Mouse (Mus musculus) right cerebral cortex, postnatal 25 days (tissue): ENCODE measurements around the gene Slc12a1.
A peak's percentile ranks its signal among the peaks of the same experiment; 100 is the strongest.

ENCODE experiments used
- DNase-seq: peaks from one replicate; pipeline ENCODE4 v3.0.0; 2022

Slc12a1 gene

DNA sequence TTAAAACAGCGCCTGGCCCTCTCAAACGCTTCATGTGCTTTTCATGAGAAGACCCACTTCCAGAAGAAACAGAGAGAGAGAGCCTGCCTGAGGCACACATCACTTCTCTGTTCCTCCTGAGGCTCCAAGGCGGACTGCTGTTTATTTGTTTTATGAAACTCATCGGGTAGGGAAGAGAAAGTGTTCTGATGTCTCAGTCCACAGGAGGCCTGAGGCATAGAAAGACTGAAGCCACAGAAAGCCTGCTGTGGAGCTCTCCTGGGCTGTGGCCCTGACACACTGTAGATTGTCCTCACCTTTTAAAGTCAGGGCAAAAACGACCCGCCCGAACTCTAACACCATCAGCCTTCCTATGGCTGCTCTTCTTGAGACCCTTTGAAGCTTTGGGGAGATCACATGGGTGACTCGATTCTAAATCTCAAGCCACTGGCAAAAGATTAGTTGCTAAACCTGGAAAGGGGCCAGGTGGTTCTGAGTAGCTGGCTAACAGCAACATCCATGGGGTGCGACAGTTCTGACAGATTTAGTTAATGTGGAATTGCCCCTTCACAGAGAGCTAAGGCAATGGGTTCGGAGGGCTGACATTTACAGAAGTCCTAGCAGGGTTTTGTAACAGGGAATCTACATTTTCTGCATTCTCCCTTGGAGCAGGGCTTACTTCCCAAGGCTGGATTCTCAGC is 59.7 kb downstream of the Slc12a1 start:
- no peak for DNase-seq

DNA sequence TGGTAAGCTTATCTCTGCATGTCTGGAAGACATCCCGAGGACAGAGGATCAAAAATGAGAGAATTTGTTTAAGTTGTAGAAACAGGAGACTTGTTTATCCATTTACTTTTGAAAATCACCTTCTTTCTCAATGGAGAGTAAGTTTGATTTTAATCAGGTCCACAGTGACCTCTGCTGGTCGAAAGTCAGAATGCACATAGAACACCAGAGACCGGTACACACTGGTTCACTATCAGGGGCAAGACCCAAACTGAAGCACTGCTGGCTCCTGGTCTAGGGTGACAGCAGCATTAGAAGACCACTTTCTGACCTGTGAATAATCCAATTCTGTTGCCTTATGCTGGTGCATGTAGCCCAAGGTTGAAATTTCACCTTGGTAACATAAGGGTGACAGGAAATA is 62.3 kb downstream of the Slc12a1 start:
- peak; percentile 53 for DNase-seq

- DNase-seq, result no peak
These were observed 65.0 kb downstream of the Slc12a1 start for GRCm38 (mm10) chr2:125217286-125217685.

GRCm38 (mm10) chr2:125218566-125218965 is 66.3 kb downstream of the Slc12a1 start:
- no peak for DNase-seq

- DNase-seq, result no peak
These were observed 67.0 kb downstream of the Slc12a1 start for GRCm38 (mm10) chr2:125219268-125219667.

- DNase-seq, result no peak
These were observed 69.4 kb downstream of the Slc12a1 start for GRCm38 (mm10) chr2:125221673-125222072.

- DNase-seq, result no peak
These were observed 76.4 kb downstream of the Slc12a1 start for GRCm38 (mm10) chr2:125228472-125229409.

GRCm38 (mm10) chr2:125232183-125232582 is 79.9 kb downstream of the Slc12a1 start:
- DNase-seq, result no peak

DNA sequence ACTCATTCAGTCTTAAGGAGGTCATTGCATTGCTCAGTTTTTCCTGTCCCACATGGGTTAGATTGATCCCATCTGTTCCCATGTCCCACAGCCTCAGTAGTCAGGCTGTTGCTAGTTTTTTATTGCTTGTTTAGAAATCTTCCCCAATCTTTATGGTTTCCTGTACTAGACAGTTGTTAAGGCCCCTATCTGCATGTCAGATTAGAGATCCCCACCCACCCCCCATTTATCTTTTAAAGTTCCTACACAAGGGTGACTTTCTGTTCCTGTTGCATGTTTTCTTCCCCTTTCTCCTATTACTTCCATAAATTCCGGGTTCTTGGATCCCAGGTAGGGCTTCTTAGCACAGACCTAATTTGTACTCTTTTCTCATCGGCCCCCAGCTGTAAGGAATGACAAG is 81.2 kb downstream of the Slc12a1 start:
- no peak for DNase-seq

DNA sequence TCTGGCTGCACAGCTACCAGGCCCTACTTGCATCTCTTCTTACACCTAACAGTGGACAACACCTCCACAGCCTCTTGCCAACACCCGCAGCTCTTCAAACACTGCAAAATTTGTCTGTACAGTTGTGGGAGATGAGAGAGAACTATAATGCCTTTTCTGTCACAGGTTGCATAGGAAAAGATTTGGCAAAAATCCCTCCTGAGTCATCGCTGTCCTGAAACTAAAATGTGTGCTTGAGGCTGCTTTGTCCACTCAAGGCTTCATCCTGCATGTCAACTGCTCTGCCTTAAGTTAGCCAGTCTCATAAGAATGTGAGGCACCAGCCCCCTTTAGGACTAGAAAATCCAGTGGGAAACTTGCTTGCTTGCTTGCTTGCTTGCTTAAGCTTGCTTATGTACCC is 81.7 kb downstream of the Slc12a1 start:
- DNase-seq, result no peak

DNA sequence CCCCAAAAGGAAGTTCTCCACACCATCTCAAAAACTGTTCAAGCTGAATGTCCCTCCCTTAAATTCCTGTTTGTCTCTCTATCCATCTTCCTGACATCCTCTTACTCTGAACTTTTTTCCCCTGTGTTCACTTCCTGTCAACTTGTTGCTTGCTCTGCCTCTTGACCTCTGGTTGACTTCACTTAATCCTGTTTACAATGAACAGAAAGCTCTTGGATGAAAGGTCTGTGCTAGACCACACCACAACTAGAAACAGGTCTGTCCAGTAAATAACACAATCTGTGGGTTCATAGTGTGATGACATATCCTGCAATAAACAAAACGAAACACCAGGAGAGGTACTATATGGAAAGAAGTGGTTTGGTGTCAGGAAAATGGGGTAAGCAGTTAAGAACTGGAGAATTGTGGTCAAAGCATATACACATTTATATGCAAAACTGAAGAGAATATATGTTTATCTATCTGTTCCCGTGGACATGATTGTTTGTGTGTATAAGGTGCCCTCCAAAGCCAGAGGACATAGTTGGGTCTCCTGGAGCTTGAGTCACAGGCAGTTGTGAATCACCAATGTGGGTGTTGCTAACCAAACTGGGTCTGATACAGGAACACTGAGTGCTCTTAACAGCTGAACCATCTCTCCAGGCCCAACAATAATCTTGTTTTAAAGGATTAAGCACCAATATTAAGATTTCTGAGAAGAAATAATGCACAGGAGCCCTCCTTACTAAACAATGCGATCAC is 93.4 kb downstream of the Slc12a1 start:
- no peak for DNase-seq

DNA sequence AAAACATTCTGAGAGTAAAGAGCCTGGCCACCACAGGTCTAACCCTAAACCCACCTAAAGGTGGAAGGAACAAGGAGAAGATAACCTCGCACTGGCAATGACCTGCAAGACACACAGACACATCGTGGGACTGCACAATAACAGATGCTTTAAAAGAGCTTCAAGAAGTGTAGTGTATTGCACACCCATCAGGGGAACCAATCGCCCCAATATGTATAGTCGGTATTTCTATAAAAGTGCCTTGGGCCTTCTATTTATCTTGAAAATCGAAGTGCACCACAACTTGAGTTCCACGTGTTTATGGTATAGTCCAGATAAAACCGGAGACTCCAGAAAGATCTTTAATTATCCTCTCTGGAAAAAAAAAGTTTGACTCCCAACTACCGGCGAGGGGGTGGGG is 94.4 kb downstream of the Slc12a1 start:
- no peak for DNase-seq

GRCm38 (mm10) chr2:125247108-125247961 is 95.0 kb downstream of the Slc12a1 start, which contains the start of gene Dut:
TSS of gene Dut (plus strand) at chr2:125247190.
- peak; percentile 89 for DNase-seq

GRCm38 (mm10) chr2:125247962-125248235 is 95.6 kb downstream of the Slc12a1 start:
- no peak for DNase-seq

GRCm38 (mm10) chr2:125248256-125248655 is 96.0 kb downstream of the Slc12a1 start:
- DNase-seq, result no peak

- no peak for DNase-seq
These were observed 97.0 kb downstream of the Slc12a1 start for GRCm38 (mm10) chr2:125249339-125249738.

GRCm38 (mm10) chr2:125249874-125250273 is 97.6 kb downstream of the Slc12a1 start:
- no peak for DNase-seq

- no peak for DNase-seq
These were observed 99.5 kb downstream of the Slc12a1 start for GRCm38 (mm10) chr2:125251781-125252180.

DNA sequence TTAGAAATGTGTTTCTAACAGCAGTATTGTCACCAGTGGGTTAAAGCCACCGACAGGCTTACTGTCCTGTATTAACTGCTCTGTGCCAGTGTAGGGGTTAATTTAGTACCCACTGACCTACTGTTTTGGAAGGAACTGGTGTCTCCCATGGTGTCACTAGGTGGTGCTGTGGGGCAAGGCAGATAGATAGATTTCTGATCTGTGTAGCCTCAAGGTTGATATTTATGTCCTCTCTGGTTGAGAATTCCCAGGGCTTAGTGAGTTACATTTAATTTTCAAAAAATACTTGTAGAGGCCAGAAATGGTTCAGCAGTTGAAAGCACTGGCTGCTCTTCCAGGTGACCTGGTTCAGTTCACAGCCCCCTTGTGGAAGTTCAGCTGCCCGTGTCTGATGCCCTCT is 100.0 kb downstream of the Slc12a1 start:
- no peak for DNase-seq

- DNase-seq, result no peak
These were observed 101.4 kb downstream of the Slc12a1 start for GRCm38 (mm10) chr2:125253699-125254098.

GRCm38 (mm10) chr2:125254630-125255029 is 102.3 kb downstream of the Slc12a1 start:
- no peak for DNase-seq

DNA sequence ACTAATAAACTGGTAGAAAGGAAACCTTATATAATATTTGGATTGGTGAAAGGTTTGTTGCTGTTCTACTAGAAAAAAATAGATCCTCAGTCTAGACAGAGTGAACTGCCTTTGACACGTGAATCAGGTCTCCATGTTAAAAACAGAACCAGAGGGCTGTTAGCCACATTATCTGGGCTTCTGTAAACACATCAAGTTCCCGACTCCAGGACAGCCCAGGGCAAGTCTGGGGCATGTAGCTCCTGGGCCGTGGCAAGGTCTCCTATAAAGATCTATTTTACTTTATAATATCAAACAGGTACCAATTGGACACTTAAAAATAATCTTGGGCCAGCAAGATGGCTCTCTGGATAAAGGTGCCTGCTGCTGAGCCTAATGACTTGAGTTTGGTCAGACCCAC is 103.6 kb downstream of the Slc12a1 start:
- no peak for DNase-seq
